Comparison of ENCODE assay signal across 8 mouse cellular contexts in the genomic region with DNA sequence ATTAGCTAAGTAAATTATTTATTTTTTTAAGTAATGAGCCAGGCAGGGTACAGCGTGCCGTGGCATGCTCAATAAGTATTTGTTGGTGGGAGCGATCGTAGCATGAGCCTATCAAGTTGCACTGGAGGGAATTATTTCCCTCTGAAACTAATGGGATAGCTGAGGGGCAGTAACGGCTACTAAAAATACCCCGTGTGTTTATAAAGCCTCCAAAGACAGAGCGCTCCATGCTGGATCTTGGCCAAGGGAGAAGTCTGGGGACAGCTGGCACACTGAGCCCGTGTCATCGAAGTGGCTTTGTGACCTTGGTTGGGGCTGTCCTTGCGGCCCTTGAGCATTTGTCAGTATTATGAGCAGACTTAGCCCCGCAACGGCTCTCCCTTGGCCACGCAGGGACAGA. TPM values are rescaled to one million over a fixed set of nuclear protein-coding genes. Genes with fewer than 3 reads are reported as not detected.
A peak's percentile ranks its signal among the peaks of the same experiment; 100 is the strongest.
DNase-seq lines count a peak whose midpoint lies in the region; ATAC-seq lines count a peak whose summit lies in the region.

No protein-coding gene starts in this region.

- peaks cover 5% of the 10 kb centered on the region; the same call in 1 of the 2 replicates for H3K9me3 ChIP-seq in kidney, embryonic 14.5 days (ENCODE audit: control insufficient read depth, low read length)
- H3K9me3 ChIP-seq in kidney, embryonic 15.5 days (replicated peaks) = peaks cover 5% of the 10 kb centered on the region; the same call in 1 of the 2 replicates
- peaks cover 5% of the 10 kb centered on the region for H3K9me3 ChIP-seq in heart, embryonic 14.5 days (ENCODE audit: control insufficient read depth, low read length)
- no peaks in the 10 kb centered on the region for H3K9me3 ChIP-seq in lung, embryonic 16.5 days (ENCODE audit: control insufficient read depth, low read length)

- ATAC-seq in kidney, embryonic 14.5 days (ENCODE audit: low FRiP score, low TSS enrichment) = 0 out of 2 replicates have a peak, but pooled peaks have one; percentile 26
- ATAC-seq in kidney, embryonic 15.5 days (replicated peaks; ENCODE audit: low FRiP score) = no peak
- peak; percentile 66 for ATAC-seq in heart, embryonic 14.5 days (ENCODE audit: insufficient number of reproducible peaks, insufficient read depth, low FRiP score, low read depth)
- ATAC-seq in lung, embryonic 16.5 days (ENCODE audit: low read depth) = peak; percentile 82

- 31% methylated on average over 13 of the region's 13 CpGs for WGBS in kidney, embryonic 14.5 days
- WGBS in kidney, embryonic 15.5 days = 35% methylated on average over 13 of the region's 13 CpGs
- 29% methylated on average over 13 of the region's 13 CpGs for WGBS in heart, embryonic 14.5 days
- WGBS in lung, embryonic 16.5 days = 37% methylated on average over 13 of the region's 13 CpGs

- no peak overlapping the region for H3K27ac ChIP-seq in kidney, embryonic 14.5 days (ENCODE audit: low read depth, low read length)
- H3K27ac ChIP-seq in kidney, embryonic 15.5 days = no peak overlapping the region
- H3K27ac ChIP-seq in heart, embryonic 14.5 days (replicated peaks in 1 of 2; ENCODE audit: control insufficient read depth in 1 of 2, insufficient read depth in 1 of 2, low read depth in 2 of 2, low read length in 2 of 2) = peak overlapping the region; percentile 92 to 98
- H3K27ac ChIP-seq in lung, embryonic 16.5 days (ENCODE audit: low read length) = peak overlapping the region; percentile 9; the same call in 1 of the 2 replicates

- peaks cover 11% of the 10 kb centered on the region; the same call in 1 of the 2 replicates for H3K4me1 ChIP-seq in kidney, embryonic 14.5 days (ENCODE audit: control insufficient read depth, insufficient read depth, low read length)
- peaks cover 10% of the 10 kb centered on the region for H3K4me1 ChIP-seq in kidney, embryonic 15.5 days
- peaks cover 46 to 62% of the 10 kb centered on the region in 2 experiments for H3K4me1 ChIP-seq in heart, embryonic 14.5 days (ENCODE audit: control insufficient read depth in 2 of 2, insufficient read depth in 2 of 2, low read length in 2 of 2)
- H3K4me1 ChIP-seq in lung, embryonic 16.5 days (replicated peaks; ENCODE audit: control insufficient read depth, insufficient read depth, low read length) = peaks cover 14% of the 10 kb centered on the region

- DNase-seq in cerebellum, postnatal 10 days = peak; percentile 76
- DNase-seq in layer of hippocampus, postnatal 25 days (ENCODE audit: extremely low spot score in 1 of 2, low spot score in 1 of 2) = no peak
- DNase-seq in spleen, postnatal 4 days (ENCODE audit: low spot score in 2 of 2) = no peak
- no peak for DNase-seq in embryo, embryonic 10 days (ENCODE audit: low spot score)

- no peak overlapping the region for H3K4me3 ChIP-seq in kidney, embryonic 14.5 days (ENCODE audit: low read length)
- H3K4me3 ChIP-seq in kidney, embryonic 15.5 days (replicated peaks) = no peak overlapping the region
- no peak overlapping the region for H3K4me3 ChIP-seq in heart, embryonic 14.5 days (ENCODE audit: control insufficient read depth in 1 of 2, insufficient read depth in 1 of 2, low read depth in 1 of 2, low read length in 2 of 2)
- H3K4me3 ChIP-seq in lung, embryonic 16.5 days (ENCODE audit: low read length) = no peak overlapping the region

- no peaks in the 10 kb centered on the region for H3K27me3 ChIP-seq in kidney, embryonic 14.5 days (ENCODE audit: control insufficient read depth, insufficient read depth, low read length)
- H3K27me3 ChIP-seq in kidney, embryonic 15.5 days = no peaks in the 10 kb centered on the region; the same call in 1 of the 2 replicates
- H3K27me3 ChIP-seq in heart, embryonic 14.5 days (ENCODE audit: control insufficient read depth, insufficient read depth, low read length) = no peaks in the 10 kb centered on the region
- no peaks in the 10 kb centered on the region for H3K27me3 ChIP-seq in lung, embryonic 16.5 days (ENCODE audit: control insufficient read depth, insufficient read depth, low read depth, low read length)

- no peaks in the 10 kb centered on the region for H3K36me3 ChIP-seq in kidney, embryonic 14.5 days (ENCODE audit: control insufficient read depth, insufficient read depth, low read length)
- H3K36me3 ChIP-seq in kidney, embryonic 15.5 days = no peaks in the 10 kb centered on the region
- no peaks in the 10 kb centered on the region for H3K36me3 ChIP-seq in heart, embryonic 14.5 days (ENCODE audit: control insufficient read depth, insufficient read depth, low read length)
- H3K36me3 ChIP-seq in lung, embryonic 16.5 days (ENCODE audit: control insufficient read depth, insufficient read depth, low read length) = no peaks in the 10 kb centered on the region

- no peak overlapping the region for H3K4me2 ChIP-seq in kidney, embryonic 14.5 days (replicated peaks; ENCODE audit: low read depth, low read length)
- H3K4me2 ChIP-seq in kidney, embryonic 15.5 days = no peak overlapping the region
- H3K4me2 ChIP-seq in heart, embryonic 14.5 days (ENCODE audit: low read length) = peak overlapping the region; percentile 31
- H3K4me2 ChIP-seq in lung, embryonic 16.5 days (ENCODE audit: low read depth, low read length) = 0 out of 2 replicates have a peak overlapping the region, but pooled peaks have one; percentile 0

- no peak overlapping the region for H3K9ac ChIP-seq in kidney, embryonic 14.5 days (ENCODE audit: low read depth, low read length)
- H3K9ac ChIP-seq in kidney, embryonic 15.5 days = no peak overlapping the region
- peak overlapping the region; percentile 51 for H3K9ac ChIP-seq in heart, embryonic 14.5 days (ENCODE audit: low read length)
- H3K9ac ChIP-seq in lung, embryonic 16.5 days (ENCODE audit: low read length) = no peak overlapping the region

RNA-seq across cellular contexts. Expression of a gene that starts 19.4 kb away (rescaled TPM):
- 3.9 TPM in 2 replicates for polyA plus RNA-seq in kidney, embryonic 14.5 days (2014; fragmentation: Nextera tagmentation; extraction: Ambion mirVana)
- 3.8 and 4.7 TPM in 2 replicates for polyA plus RNA-seq in kidney, embryonic 15.5 days (2015; fragmentation: Nextera tagmentation; extraction: Ambion mirVana)
- 15.1 and 18.5 TPM in 2 replicates for polyA plus RNA-seq in heart, embryonic 14.5 days (2014; fragmentation: Nextera tagmentation; extraction: Ambion mirVana)
- 5.2 and 5.3 TPM in 2 replicates for polyA plus RNA-seq in lung, embryonic 16.5 days (2015; fragmentation: Nextera tagmentation; extraction: Ambion mirVana)
- 10 to 100 TPM; 43.5 to 44.3 TPM for total RNA-seq in layer of hippocampus, postnatal 25 days (2021)

RNA-seq across cellular contexts. Expression of a gene that starts 59.2 kb away (rescaled TPM):
- 81.5 and 88.8 TPM in 2 replicates for polyA plus RNA-seq in kidney, embryonic 14.5 days (2014; fragmentation: Nextera tagmentation; extraction: Ambion mirVana)
- 127 and 132 TPM in 2 replicates for polyA plus RNA-seq in kidney, embryonic 15.5 days (2015; fragmentation: Nextera tagmentation; extraction: Ambion mirVana)
- 85.2 and 88.2 TPM in 2 replicates for polyA plus RNA-seq in heart, embryonic 14.5 days (2014; fragmentation: Nextera tagmentation; extraction: Ambion mirVana)
- polyA plus RNA-seq in lung, embryonic 16.5 days (2015; fragmentation: Nextera tagmentation; extraction: Ambion mirVana) = 98.8 and 105 TPM in 2 replicates
- total RNA-seq in layer of hippocampus, postnatal 25 days (2021) = 10 to 100 TPM; 90.3 to 92.3 TPM

Comparison
In these comparisons a context has a peak if more than half of its experiments do, and no peak if none do; other contexts are left out.
1. H3K27ac ChIP-seq: peak in heart, embryonic 14.5 days (2 of 2) and lung, embryonic 16.5 days (single experiment); none in kidney, embryonic 14.5 days (single experiment) and kidney, embryonic 15.5 days (single experiment).
2. H3K4me2 ChIP-seq: peak in heart, embryonic 14.5 days (single experiment) and lung, embryonic 16.5 days (single experiment); none in kidney, embryonic 14.5 days (single experiment) and kidney, embryonic 15.5 days (single experiment).
3. DNase-seq: peak in cerebellum, postnatal 10 days (2 of 2); none in layer of hippocampus, postnatal 25 days (0 of 2), spleen, postnatal 4 days (0 of 2) and embryo, embryonic 10 days (single experiment).